Mouse (Mus musculus): ENCODE measurements around the gene Jkamp. TPM values are rescaled to one million over a fixed set of nuclear protein-coding genes. Genes with fewer than 3 reads are reported as not detected.
A peak's percentile ranks its signal among the peaks of the same experiment; 100 is the strongest.

Gene Jkamp
- total RNA-seq, 2 experiments from 2014 or later: 51.0 to 52.6 TPM

DNA sequence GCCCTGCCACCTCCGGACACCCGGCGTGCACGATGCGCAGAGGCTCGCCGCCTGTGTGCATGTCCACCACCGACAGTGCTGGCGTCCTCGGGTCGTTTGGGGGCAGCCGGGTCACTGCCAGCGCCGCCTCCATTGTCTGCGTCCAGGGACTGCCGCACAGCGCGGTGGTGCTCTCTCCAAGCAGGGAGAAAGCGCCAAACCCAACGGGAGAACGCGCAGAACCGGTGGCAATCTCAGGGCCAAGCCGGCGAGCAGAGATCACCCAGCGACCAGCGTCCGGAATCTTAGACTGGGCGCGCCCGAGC lies 413 bp upstream of the Jkamp start:
- peak in 1 of 2 experiments; percentile 36 for DNase-seq (ENCODE audit: extremely low spot score in 1 of 2, low spot score in 1 of 2)

DNA sequence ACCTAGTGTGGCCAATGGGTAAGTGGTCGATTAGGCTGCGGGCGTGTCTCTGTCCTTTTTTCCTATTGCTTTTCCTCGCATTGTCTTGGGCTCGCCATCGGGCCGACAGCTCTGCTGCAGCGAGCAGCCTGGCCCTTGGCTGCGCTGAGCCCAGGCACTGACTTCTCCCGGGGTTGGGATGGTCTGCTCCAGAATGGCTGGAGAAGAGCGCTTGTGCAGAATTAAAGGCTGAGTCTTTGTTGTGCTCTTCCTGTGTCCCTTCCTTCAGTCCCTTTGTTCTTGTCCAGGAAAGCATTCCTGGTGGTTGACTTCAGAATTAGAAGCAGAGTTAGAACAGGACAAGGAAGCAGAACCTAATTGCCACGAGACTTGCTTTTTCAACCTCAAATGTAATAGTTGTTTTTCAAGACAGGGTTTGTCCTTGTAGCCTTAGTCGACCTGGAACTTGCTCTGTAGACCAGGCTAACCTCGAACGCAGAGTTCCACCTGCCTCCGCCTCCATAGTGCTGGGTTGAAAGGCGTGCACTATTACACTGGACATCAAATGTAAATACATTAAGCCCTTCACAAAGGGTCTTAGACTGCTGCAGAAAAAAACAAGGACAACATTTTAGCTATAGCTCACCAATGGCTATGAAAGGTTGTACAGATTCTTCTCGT lies 907 bp downstream of the Jkamp start:
- no peak for DNase-seq (ENCODE audit: extremely low spot score in 1 of 2, low spot score in 1 of 2)

DNA sequence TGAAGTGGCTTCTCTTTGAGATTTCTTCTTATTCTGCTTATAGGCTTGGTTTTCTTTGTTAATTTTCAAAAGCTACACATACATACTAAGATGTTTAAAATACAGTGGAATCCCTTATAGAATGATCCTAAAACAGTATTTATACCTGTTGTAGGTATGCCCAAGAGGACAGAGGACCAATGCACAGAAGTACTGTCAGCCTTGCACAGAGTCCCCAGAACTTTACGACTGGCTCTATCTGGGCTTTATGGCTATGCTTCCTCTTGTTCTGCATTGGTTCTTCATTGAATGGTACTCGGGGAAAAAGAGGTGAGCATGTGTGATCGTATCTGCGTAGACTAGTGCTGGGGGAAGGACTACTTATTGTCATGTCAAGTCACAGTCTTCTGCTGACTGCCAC lies 4.4 kb downstream of the Jkamp start:
- no peak for DNase-seq (ENCODE audit: extremely low spot score in 1 of 2, low spot score in 1 of 2)

DNA sequence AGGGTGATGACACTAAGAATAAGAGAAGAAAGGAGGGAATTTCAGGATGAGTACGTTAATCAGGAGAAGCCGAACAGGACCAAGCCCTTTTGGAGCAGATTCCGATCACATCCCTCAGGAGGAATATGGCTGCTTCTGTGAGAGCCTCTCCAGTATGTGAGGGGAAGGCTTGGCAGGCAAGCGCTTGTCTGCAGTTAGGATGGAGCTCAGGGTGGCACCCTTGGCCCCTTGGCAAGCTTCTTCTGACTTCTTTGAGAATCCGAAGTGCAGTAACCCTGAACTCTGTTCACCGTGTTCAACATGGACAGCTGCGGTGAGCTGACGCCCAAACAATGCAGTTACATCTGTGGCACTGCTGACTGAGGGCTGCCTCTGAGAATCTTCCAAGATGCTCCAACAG lies 11.6 kb downstream of the Jkamp start:
- DNase-seq (ENCODE audit: extremely low spot score in 1 of 2, low spot score in 1 of 2): no peak

DNA sequence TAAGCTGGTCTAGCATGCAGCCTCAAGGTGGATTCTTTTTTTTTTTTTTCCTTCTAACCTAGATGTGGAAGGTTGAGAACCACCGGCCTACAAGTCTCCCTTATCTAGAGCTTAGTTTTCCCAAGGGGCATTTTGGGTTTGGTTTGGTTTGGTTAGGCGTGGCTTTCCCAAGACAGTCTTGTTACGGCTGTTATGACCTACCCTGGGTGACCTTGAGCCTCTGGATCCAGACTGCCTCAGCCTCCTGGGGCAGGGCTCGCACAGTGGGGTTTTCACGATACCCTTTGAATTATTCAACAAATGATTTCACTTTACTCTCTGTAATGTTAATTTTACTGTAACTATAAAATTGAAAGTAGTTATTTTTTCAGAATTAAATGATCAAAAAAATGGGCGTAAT lies 17.4 kb downstream of the Jkamp start:
- no peak for DNase-seq (ENCODE audit: extremely low spot score in 1 of 2, low spot score in 1 of 2)

DNA sequence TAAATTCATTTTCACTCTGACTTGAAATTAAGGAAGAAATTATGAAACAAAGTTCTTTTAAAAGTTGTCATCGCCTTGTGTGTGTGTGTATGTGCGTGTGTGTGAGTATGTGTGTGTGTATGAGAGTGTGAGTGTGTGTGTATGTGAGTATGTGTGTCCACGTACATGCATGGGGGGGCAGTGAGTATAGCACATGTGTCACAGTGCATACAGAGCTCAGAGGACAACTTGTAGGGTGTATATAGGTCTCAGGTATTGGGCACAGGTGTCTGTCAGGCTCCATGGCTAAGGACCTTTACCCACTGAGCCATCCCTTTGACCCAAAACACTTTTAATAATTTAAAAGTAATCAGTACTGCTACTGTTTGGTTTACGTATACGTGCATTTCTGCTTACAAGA lies 18.6 kb downstream of the Jkamp start:
- no peak for DNase-seq (ENCODE audit: extremely low spot score in 1 of 2, low spot score in 1 of 2)

DNA sequence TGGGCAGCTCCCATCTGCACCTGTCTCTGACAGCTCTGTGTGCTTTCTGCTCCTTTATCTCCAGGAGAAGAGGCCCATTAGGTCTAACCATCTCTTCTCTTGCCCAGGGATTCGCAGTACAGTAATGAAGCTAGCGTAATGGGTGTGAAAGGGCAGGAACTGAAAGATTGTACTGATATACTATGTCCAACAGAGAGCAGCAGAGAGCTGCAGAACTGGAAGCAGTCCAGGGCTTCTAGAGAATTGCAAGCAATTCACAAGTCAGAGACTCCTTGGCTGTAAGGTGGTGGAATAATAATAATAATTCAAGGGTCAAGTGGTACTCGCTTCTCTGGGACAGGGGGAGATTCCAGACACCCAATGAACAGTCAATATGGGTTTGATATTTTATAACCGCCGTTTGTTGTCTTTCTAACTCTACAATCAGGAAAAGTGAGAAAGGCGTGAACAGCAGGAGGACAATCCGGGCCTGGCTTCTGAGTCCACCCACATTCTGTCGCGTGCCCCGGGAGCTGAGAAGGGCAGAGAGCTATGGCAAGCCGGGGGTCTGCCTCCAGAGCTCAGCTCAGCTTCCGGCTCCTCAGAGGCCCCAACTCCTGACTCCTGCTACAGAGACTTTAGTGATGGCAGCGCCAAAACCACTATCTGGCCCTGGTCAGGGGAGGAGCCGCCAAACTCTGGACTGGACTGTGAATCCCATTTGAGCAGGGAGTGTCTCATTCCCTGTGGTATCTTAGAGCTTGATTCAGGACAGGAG lies 19.3 kb downstream of the Jkamp start:
- DNase-seq (ENCODE audit: extremely low spot score in 1 of 2, low spot score in 1 of 2): peak; percentile 40 to 61

DNA sequence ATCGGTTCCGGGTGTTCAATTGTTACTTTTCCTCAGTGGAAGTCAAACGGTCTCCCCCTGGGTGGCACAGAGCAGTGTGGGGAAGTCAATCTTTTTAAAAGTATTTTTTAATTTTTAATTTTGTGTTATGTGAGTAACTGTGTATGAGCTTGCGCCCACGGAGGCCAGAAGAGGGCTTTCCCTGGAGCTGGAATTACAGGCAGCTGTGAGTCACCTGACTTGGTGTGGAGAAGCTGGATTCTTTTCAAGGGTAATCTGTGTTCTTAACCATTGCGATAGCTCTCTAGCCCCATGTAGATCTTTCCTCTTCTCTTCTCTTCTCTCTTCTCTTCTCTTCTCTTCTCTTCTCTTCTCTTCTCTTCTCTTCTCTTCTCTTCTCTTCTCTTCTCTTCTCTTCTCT lies 29.7 kb downstream of the Jkamp start:
- DNase-seq (ENCODE audit: extremely low spot score in 1 of 2, low spot score in 1 of 2): no peak

DNA sequence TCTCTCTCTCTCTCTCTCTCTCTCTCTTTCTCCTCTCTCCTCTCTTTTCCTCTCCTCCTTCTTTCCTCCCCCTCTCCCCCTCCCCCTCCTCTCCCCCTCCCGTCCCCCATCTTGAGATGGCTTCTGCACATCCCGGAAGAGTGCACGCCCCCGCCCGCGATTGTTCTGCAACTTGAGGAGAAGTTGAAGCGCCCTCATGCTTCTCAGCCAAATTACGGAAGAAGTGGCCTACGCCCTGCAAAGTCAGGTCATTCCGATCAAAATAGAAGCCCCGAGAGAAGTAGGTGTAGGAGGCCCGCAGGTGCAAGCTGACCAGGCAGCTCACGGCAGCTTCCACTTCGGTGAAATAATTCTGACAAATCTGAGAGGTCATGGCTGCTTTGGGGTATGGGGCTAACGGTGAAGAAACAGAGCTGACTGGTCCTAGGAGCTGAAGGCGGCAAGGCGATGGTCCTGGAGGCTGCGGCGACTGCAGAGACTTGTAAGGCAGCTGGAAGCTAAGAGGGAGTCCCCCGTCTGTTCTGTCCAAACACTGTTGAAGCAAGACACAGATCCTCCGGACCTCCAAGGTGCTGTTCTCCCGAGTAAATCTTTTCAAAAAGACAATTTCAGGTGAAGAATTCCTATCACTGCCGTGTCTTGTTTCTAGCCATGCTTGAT lies 30.4 kb downstream of the Jkamp start:
- no peak for DNase-seq (ENCODE audit: extremely low spot score in 1 of 2, low spot score in 1 of 2)

DNA sequence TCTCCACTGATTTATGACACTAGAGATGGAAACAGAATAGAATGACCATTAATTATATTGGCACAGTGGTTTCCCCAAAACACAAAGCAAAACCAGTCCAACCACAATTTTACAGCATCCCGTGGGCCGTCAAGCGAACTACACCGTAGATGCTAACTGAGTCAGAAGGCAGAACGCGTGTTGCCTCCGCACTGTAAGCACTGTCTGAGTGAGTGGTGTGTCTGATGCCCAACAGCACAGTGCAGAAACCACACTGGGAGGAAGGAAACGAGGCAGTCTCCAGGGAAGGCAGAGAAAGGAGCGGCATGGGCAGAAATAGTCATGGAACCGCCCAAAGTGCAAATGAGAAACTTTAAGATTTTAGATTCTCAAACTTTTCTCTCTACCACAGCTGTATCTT lies 43.8 kb downstream of the Jkamp start:
- no peak for DNase-seq (ENCODE audit: extremely low spot score in 1 of 2, low spot score in 1 of 2)

DNA sequence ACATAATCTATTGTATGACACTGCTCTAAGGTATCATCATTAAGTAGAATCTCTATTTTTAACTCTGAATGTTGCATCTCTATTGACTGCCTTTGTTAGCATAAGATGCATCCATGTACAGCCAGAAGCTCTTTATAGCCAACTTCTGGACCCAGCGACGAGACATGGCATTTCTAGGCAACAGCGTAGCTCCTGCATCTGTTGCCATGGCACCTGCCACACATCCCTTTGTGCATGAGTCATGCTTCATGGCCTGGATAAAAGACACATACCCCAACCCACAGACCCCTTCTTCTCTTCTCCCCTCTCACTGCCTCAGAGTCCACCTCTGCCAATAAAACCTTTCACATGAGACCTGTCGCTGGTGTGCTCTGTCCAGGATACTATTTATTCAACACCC lies 65.4 kb downstream of the Jkamp start:
- DNase-seq (ENCODE audit: extremely low spot score in 1 of 2, low spot score in 1 of 2): peak in 1 of 2 experiments; percentile 8

Small RNA genes within 50 kb of the gene (microRNA-seq; reads per million reads assigned to microRNA genes)
- gene Gm24466: 0 reads per million in 2 experiments

Other genes with a start within 250 kb of the Jkamp start
- 10 to 100 TPM; 13.4 TPM for gene Gpr135, start 14.5 kb upstream of the Jkamp start, total RNA-seq (2021)
- gene L3hypdh, start 150 bp upstream of the Jkamp start, total RNA-seq (2021): 1 to 10 TPM; 3.7 to 4.1 TPM
- not detected for gene Ccdc175, start 99.4 kb downstream of the Jkamp start, total RNA-seq (2021)